Mouse (Mus musculus) hindbrain, embryonic 11.5 days (tissue): ENCODE results near the gene 4921539E11Rik. TPM values are rescaled to one million over a fixed set of nuclear protein-coding genes. Genes with fewer than 3 reads are reported as not detected.

Source experiments
- ATAC-seq: fragments of 200-750 bp; cut with Nextera tagmentation; 2 replicates; pipeline ENCODE4 v1.8.0; 2017; ENCODE audit warnings: mild to moderate bottlenecking, moderate TSS enrichment, moderate library complexity; ENCODE audit not compliant: low FRiP score
- DNase-seq: peaks from one replicate; pipeline ENCODE4 v3.0.0-alpha.2; 2015; ENCODE audit warnings: low spot score
- H3K27ac ChIP-seq: fragments of 300-500 bp; sonication (generic); 2 replicates; pipeline ENCODE4 v1.5.1; 2014; ENCODE audit warnings: mild to moderate bottlenecking, low read depth, low read length
- H3K27me3 ChIP-seq: fragments of 300-500 bp; sonication (generic); 2 replicates; pipeline ENCODE4 v1.6.1; 2014; ENCODE audit warnings: mild to moderate bottlenecking, low read length, moderate library complexity, mixed read lengths; ENCODE audit not compliant: control insufficient read depth, insufficient read depth
- H3K36me3 ChIP-seq: fragments of 300-500 bp; sonication (generic); 2 replicates; pipeline ENCODE4 v1.6.1; 2014; ENCODE audit warnings: mild to moderate bottlenecking, low read length, moderate library complexity, mixed read lengths; ENCODE audit not compliant: control insufficient read depth, insufficient read depth
- H3K4me1 ChIP-seq: fragments of 300-500 bp; sonication (generic); replicated peaks from 2 replicates; pipeline ENCODE4 v1.6.1; 2014; ENCODE audit warnings: low read length, mixed read lengths; ENCODE audit not compliant: control insufficient read depth, insufficient read depth
- H3K4me2 ChIP-seq: fragments of 300-500 bp; sonication (generic); replicated peaks from 2 replicates; pipeline ENCODE4 v1.6.1; 2014; ENCODE audit warnings: mild to moderate bottlenecking, low read depth, low read length
- H3K4me3 ChIP-seq: fragments of 300-500 bp; sonication (generic); 2 replicates; pipeline ENCODE4 v1.5.1; 2014; ENCODE audit warnings: low read depth, low read length
- H3K9ac ChIP-seq: fragments of 300-500 bp; sonication (generic); 2 replicates; pipeline ENCODE4 v1.6.1; 2014; ENCODE audit warnings: low read depth, low read length
- H3K9me3 ChIP-seq: fragments of 300-500 bp; sonication (generic); 2 replicates; pipeline ENCODE4 v1.6.1; 2016; ENCODE audit warnings: low read length; ENCODE audit not compliant: control insufficient read depth
- WGBS: fragments of 180-500 bp; shearing (Covaris S2); extraction: QIAGEN DNeasy Blood & Tissue Kit; methylation state at CpG from one replicate; pipeline ENCODE4 v1.1.7; 2014; 5-methylcytosine and 5-hydroxymethylcytosine counted together
- polyA plus RNA-seq: library from polyadenylated mRNA; unstranded; fragments of >200 nt; fragmentation: Nextera tagmentation; extraction: Ambion mirVana; gene quantifications from 2 replicates; pipeline ENCODE4 v1.2.1, GENCODE M21; 2014

The 4921539E11Rik gene
- polyA plus RNA-seq, 1 experiment from 2014 or later: 0.06 TPM

DNA sequence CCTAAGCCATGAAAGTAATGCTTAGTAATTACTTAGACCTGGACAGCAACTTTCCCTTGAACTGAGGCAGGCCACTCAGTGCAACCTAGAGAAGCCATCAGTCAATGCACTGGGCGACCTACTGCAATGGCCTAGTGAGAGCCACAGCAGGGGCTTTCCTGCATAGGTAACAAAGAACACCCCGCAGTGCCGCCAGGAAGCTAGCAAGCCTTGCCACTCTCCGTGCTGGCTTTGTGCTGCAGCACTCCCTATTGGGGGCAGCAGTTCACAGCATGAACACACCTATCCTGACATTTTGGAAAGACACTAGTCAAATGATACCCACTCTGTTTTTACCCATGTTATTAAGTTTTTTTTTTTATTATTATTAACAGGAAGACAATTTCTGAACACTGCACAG, 91.6 kb downstream of the 4921539E11Rik start:
- no peak for ATAC-seq
- H3K4me3 ChIP-seq: no peak overlapping the region

DNA sequence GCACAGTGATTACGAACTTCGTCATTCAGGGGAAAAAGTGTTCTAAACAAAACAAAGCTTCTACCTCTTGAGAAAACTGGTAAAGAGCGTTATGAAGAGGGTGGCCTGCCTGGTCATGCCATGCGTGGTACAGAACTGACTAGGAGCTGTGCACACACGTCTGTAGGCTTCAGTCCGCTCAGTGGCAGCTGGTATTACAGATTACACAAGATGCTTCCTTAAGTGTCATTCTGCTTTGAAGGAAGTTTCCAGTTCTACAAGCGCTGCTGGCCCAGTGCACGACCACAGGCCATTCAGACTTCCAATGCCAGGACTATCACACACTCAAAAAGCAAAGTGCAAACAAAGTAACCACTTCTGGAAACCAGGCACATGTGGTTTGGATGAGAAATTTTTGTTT, 93.3 kb downstream of the 4921539E11Rik start:
- Histone ChIP-seq H3K4me2 (no peak overlapping the region), H3K4me1 (no peaks in the 10 kb centered on the region), H3K27me3 (no peaks in the 10 kb centered on the region), H3K27ac (no peak overlapping the region), H3K9ac (no peak overlapping the region), H3K4me3 (no peak overlapping the region), H3K9me3 (no peaks in the 10 kb centered on the region), H3K36me3 (no peaks in the 10 kb centered on the region)
- ATAC-seq: no peak
- DNase-seq: no peak
- WGBS: 94% methylated on average over 8 of the region's 8 CpGs

More for the DNA sequence above, 91.6 kb downstream of the 4921539E11Rik start:
- 36% methylated on average over 4 of the region's 4 CpGs for WGBS
- DNase-seq: no peak
- no peak overlapping the region for H3K9ac ChIP-seq
- no peak overlapping the region for H3K27ac ChIP-seq
- H3K27me3 ChIP-seq: no peaks in the 10 kb centered on the region
- no peaks in the 10 kb centered on the region for H3K4me1 ChIP-seq
- H3K36me3 ChIP-seq: no peaks in the 10 kb centered on the region
- H3K9me3 ChIP-seq: no peaks in the 10 kb centered on the region
- no peak overlapping the region for H3K4me2 ChIP-seq

DNA sequence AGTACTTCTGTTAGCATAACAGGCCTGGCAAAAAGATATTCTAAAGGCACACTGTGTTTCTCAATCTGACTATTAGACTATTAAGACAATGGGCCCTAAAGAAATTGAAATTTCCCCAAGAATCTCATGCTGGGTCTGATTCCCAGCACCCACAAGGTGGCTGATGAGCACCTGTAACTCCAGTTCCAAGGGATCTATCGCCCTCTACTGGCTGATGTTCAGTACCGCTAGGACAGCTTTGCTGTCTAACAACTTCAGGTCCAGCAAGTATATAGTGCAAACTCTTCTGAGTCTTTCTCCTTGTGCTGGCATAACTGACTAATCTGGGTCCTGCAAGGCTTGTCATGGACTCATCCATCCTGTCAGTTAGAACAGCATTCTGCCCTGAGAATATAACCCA, 98.2 kb downstream of the 4921539E11Rik start:
- no peaks in the 10 kb centered on the region for H3K36me3 ChIP-seq
- H3K9me3 ChIP-seq: no peaks in the 10 kb centered on the region
- WGBS: 84% methylated on average over 2 of the region's 2 CpGs
- no peaks in the 10 kb centered on the region for H3K4me1 ChIP-seq
- H3K27ac ChIP-seq: no peak overlapping the region
- H3K27me3 ChIP-seq: no peaks in the 10 kb centered on the region
- ATAC-seq (no peak), DNase-seq (no peak)
- H3K4me2 ChIP-seq: no peak overlapping the region
- H3K4me3 ChIP-seq: no peak overlapping the region
- no peak overlapping the region for H3K9ac ChIP-seq

DNA sequence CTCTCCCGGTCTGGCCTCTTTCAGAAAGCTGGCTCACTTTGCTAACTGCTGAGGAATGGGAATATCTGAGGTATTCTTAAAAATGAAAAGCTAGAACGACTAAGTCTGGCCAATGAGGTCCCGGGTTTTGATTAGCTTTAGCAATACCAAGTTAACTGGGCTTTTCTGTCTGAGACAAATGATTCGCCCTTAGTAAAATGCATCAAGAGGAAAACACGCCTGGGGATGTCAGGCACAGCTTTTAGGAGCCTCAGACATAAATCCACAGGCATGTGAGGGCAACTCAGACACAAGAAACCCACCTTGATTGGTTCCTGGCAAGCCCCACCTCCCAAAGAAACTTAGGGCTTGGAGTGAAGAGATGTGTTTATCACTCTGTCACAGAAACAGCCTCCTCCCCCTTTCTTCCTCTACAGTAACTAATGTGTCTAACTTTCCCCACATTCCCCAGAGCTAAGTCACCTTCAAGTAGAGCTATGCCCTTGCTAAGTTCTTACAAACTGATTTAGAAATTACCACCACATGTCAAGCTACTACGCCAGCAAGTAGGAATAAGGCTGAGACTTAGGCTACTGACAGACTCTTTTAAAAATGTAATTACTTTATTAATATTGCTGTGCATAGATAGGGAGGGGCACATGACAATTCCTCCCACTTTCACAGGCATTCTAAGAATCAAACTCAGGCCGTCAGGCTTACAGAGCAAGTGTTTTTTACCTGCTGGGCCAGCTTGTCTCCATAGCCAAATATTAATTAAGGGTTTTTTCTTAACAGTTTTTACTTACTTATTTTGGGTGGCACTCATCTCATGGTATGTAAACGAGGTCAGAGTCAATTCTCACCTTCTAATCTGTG, 101.7 kb downstream of the 4921539E11Rik start:
- ATAC-seq (no peak), DNase-seq (no peak)
- Histone ChIP-seq H3K4me3 (no peak overlapping the region), H3K36me3 (no peaks in the 10 kb centered on the region), H3K9ac (no peak overlapping the region), H3K27ac (no peak overlapping the region), H3K9me3 (no peaks in the 10 kb centered on the region), H3K27me3 (no peaks in the 10 kb centered on the region), H3K4me1 (no peaks in the 10 kb centered on the region), H3K4me2 (no peak overlapping the region)
- 91% methylated on average over 8 of the region's 8 CpGs for WGBS

Other genes with a start within 250 kb of the 4921539E11Rik start
- gene Mier1, start 176.5 kb downstream of the 4921539E11Rik start, polyA plus RNA-seq: 33.6 and 48.8 TPM in 2 replicates
- gene Wdr78, start 176.3 kb downstream of the 4921539E11Rik start, polyA plus RNA-seq: 6.7 and 7.6 TPM in 2 replicates
- gene Slc35d1, start 75.7 kb downstream of the 4921539E11Rik start, polyA plus RNA-seq: 10.9 and 11.5 TPM in 2 replicates
- gene Oma1, start 22.9 kb upstream of the 4921539E11Rik start, polyA plus RNA-seq: 12.8 and 12.9 TPM in 2 replicates